8 mouse cellular contexts compared by ENCODE assay signal in the genomic region with DNA sequence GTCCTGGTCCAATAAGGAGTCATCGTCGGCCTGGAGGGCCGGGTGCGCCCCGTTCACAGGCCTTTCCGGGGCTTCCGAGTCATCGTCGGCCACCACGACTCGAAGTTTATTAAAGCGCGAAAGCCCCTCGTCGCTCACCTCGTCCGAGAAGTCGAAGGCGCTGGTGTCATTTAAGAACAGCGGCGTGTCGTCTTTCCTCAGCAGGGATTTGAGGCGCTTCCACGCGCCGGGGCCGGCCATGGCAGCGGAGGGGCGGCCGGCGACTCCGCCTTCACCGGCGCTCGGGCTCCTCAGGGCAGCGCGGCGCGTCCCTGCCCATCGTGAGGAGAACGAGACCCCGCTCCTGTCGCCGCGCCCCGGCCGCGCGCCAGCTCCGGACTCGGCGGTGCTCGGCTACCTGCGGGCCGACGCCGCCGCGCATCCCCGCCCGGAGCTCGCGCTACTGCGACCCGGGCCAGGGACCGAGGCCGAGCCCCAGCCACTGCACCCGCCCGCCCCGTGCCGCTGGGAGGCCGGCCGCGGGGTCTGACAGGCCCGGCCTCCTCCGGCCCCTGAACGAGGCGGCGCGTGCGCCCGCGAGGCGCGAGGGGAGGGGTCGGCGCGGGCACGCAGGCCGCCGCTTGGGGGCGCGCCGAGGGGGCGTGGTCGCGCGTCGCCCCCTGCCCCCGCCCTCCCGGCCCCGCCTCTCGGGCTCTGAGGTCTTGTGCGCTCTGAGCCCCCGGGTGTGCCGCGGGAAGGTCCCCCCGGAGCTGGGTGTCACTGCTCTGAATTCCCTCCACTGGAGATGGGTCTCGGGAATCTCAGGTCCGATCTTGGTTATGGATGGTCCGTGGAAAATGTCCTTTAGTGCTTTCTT. TPM values are rescaled to one million over a fixed set of nuclear protein-coding genes. Genes with fewer than 3 reads are reported as not detected.
DNase-seq lines count a peak whose midpoint lies in the region; ATAC-seq and TF ChIP-seq lines count a peak whose summit lies in the region.

Gene Slc30a4 (minus strand): TSS at position 483 of the 856 bp plus-strand sequence.

- peaks cover 17% of the 10 kb centered on the region for H3K4me1 ChIP-seq in forebrain, embryonic 13.5 days
- H3K4me1 ChIP-seq in heart, embryonic 16.5 days (ENCODE audit: control insufficient read depth, insufficient read depth, low read length) = peaks cover 12% of the 10 kb centered on the region
- H3K4me1 ChIP-seq in liver, embryonic 16.5 days (ENCODE audit: control insufficient read depth, low read depth, low read length) = no peaks in the 10 kb centered on the region
- H3K4me1 ChIP-seq in neural tube, embryonic 13.5 days (replicated peaks) = peaks cover 28% of the 10 kb centered on the region
- H3K4me1 ChIP-seq in testis, adult 2 months (ENCODE audit: control insufficient read depth, insufficient read depth, low read length) = peaks cover 2% of the 10 kb centered on the region

- peak within 1 kb of the TSS; percentile 84 for H3K9ac ChIP-seq in forebrain, embryonic 13.5 days
- peak within 1 kb of the TSS; percentile 87 for H3K9ac ChIP-seq in heart, embryonic 16.5 days (ENCODE audit: low read length)
- H3K9ac ChIP-seq in liver, embryonic 16.5 days (ENCODE audit: low read depth, low read length) = peak within 1 kb of the TSS; percentile 47
- H3K9ac ChIP-seq in neural tube, embryonic 13.5 days = peak within 1 kb of the TSS; percentile 86

- peak; percentile 67 for DNase-seq in CD4-positive helper T cell, adult 2 months (ENCODE audit: low read depth, low spot score)
- peak; percentile 89 for DNase-seq in brain, adult 2 months (ENCODE audit: low read depth, low spot score)
- DNase-seq in kidney, postnatal 25 days = peak; percentile 75 to 92

- no peak for TF ChIP-seq CTCF in testis, adult 2 months (IDR thresholded peaks at IDR 0.05; ENCODE audit: control insufficient read depth, insufficient read depth, insufficient replicate concordance, low read depth, low read length)

- no peaks in the 10 kb centered on the region for H3K9me3 ChIP-seq in forebrain, embryonic 13.5 days (replicated peaks)
- no peaks in the 10 kb centered on the region for H3K9me3 ChIP-seq in heart, embryonic 16.5 days (replicated peaks; ENCODE audit: control insufficient read depth, low read length)
- H3K9me3 ChIP-seq in liver, embryonic 16.5 days (replicated peaks; ENCODE audit: control insufficient read depth, low read length) = no peaks in the 10 kb centered on the region
- H3K9me3 ChIP-seq in neural tube, embryonic 13.5 days = no peaks in the 10 kb centered on the region

- H3K4me3 ChIP-seq in forebrain, embryonic 13.5 days = peak within 1 kb of the TSS; percentile 70
- peak within 1 kb of the TSS; percentile 82 for H3K4me3 ChIP-seq in heart, embryonic 16.5 days (ENCODE audit: low read length)
- peak within 1 kb of the TSS; percentile 61 for H3K4me3 ChIP-seq in liver, embryonic 16.5 days (ENCODE audit: low read depth, low read length)
- peak within 1 kb of the TSS; percentile 72 for H3K4me3 ChIP-seq in neural tube, embryonic 13.5 days
- H3K4me3 ChIP-seq in testis, adult 2 months (ENCODE audit: control insufficient read depth, low read depth, low read length) = peak within 1 kb of the TSS; percentile 98

- no peaks in the 10 kb centered on the region for H3K36me3 ChIP-seq in forebrain, embryonic 13.5 days (ENCODE audit: poor library complexity, severe bottlenecking)
- H3K36me3 ChIP-seq in heart, embryonic 16.5 days (ENCODE audit: control insufficient read depth, insufficient read depth) = no peaks in the 10 kb centered on the region
- no peaks in the 10 kb centered on the region for H3K36me3 ChIP-seq in liver, embryonic 16.5 days (ENCODE audit: control insufficient read depth, insufficient read depth)
- H3K36me3 ChIP-seq in neural tube, embryonic 13.5 days = no peaks in the 10 kb centered on the region
- H3K36me3 ChIP-seq in testis, adult 2 months (ENCODE audit: control insufficient read depth, insufficient read depth, low read length) = no peaks in the 10 kb centered on the region

- peak; percentile 44; the same call in 1 of the 2 replicates for TF ChIP-seq POLR2A in testis, adult 2 months (IDR thresholded peaks at IDR 0.05; ENCODE audit: control insufficient read depth, low read depth, low read length)

- H3K4me2 ChIP-seq in forebrain, embryonic 13.5 days = peak within 1 kb of the TSS; percentile 91
- H3K4me2 ChIP-seq in heart, embryonic 16.5 days (ENCODE audit: low read depth, low read length) = peak within 1 kb of the TSS; percentile 92
- H3K4me2 ChIP-seq in liver, embryonic 16.5 days (ENCODE audit: low read depth, low read length) = peak within 1 kb of the TSS; percentile 34
- peak within 1 kb of the TSS; percentile 92 for H3K4me2 ChIP-seq in neural tube, embryonic 13.5 days

- under 1% methylated on average over 104 of the region's 111 CpGs for WGBS in forebrain, embryonic 13.5 days
- under 1% methylated on average over 93 of the region's 111 CpGs for WGBS in heart, embryonic 16.5 days
- WGBS in liver, embryonic 16.5 days (ENCODE audit: insufficient replicate concordance) = under 1% methylated on average over 94 of the region's 111 CpGs
- under 1% methylated on average over 85 of the region's 111 CpGs for WGBS in neural tube, embryonic 13.5 days

- peaks cover 3% of the 10 kb centered on the region; the same call in 1 of the 2 replicates for H3K27me3 ChIP-seq in forebrain, embryonic 13.5 days
- H3K27me3 ChIP-seq in heart, embryonic 16.5 days (ENCODE audit: control insufficient read depth, insufficient read depth, low read length) = no peaks in the 10 kb centered on the region
- H3K27me3 ChIP-seq in liver, embryonic 16.5 days (ENCODE audit: control insufficient read depth, insufficient read depth, low read depth, low read length) = peaks cover 30% of the 10 kb centered on the region
- peaks cover 3% of the 10 kb centered on the region; the same call in 1 of the 2 replicates for H3K27me3 ChIP-seq in neural tube, embryonic 13.5 days
- no peaks in the 10 kb centered on the region for H3K27me3 ChIP-seq in testis, adult 2 months (ENCODE audit: control insufficient read depth, insufficient read depth, low read length)

- peak within 1 kb of the TSS; percentile 25; the same call in 1 of the 2 replicates for H3K27ac ChIP-seq in forebrain, embryonic 13.5 days
- H3K27ac ChIP-seq in heart, embryonic 16.5 days (ENCODE audit: low read length) = peak within 1 kb of the TSS; percentile 74
- no peak within 1 kb of the TSS for H3K27ac ChIP-seq in liver, embryonic 16.5 days (ENCODE audit: low read length)
- H3K27ac ChIP-seq in neural tube, embryonic 13.5 days (replicated peaks) = peak within 1 kb of the TSS; percentile 83
- H3K27ac ChIP-seq in testis, adult 2 months (ENCODE audit: control insufficient read depth, insufficient read depth, low read depth, low read length) = peak within 1 kb of the TSS; percentile 89

- peak; percentile 98 for ATAC-seq in forebrain, embryonic 13.5 days
- ATAC-seq in heart, embryonic 16.5 days (replicated peaks; ENCODE audit: extremely low read depth, insufficient read depth, low FRiP score) = peak; percentile 98
- peak; percentile 95 for ATAC-seq in liver, embryonic 16.5 days (ENCODE audit: low read depth)
- ATAC-seq in neural tube, embryonic 13.5 days (ENCODE audit: low read depth) = peak; percentile 98

RNA-seq across cellular contexts. Expression of gene Slc30a4, which starts in this region (rescaled TPM):
- polyA plus RNA-seq in forebrain, embryonic 13.5 days (2015; fragmentation: Nextera tagmentation; extraction: Ambion mirVana) = 4.4 and 4.7 TPM in 2 replicates
- polyA plus RNA-seq in heart, embryonic 16.5 days (2015; fragmentation: Nextera tagmentation; extraction: Ambion mirVana) = 4.6 and 4.7 TPM in 2 replicates
- 0.98 and 1.0 TPM in 2 replicates for polyA plus RNA-seq in liver, embryonic 16.5 days (2015; fragmentation: Nextera tagmentation; extraction: Ambion mirVana)
- polyA plus RNA-seq in neural tube, embryonic 13.5 days (2015; fragmentation: Nextera tagmentation; extraction: Ambion mirVana) = 6.6 and 7.8 TPM in 2 replicates
- polyA plus RNA-seq in testis, adult 2 months (2012; rRNA removed) = 34.9 and 39.5 TPM in 2 replicates

Comparison
In these comparisons a context has a peak if more than half of its experiments do, and no peak if none do; other contexts are left out.
1. H3K4me2 ChIP-seq: peak in every context shown above with its lines; median percentile 92 in heart, embryonic 16.5 days; 92 in neural tube, embryonic 13.5 days; 91 in forebrain, embryonic 13.5 days; 34 in liver, embryonic 16.5 days.